Mouse (Mus musculus) ES-Bruce4 (cell line): ENCODE data around the gene Nucb1.

ENCODE experiments used
- CTCF ChIP-seq: IDR thresholded peaks from one replicate; pipeline ENCODE4 v1.8.1; 2011; ENCODE audit warnings: low read depth, low read length
- EP300 ChIP-seq: IDR thresholded peaks from 2 replicates; pipeline ENCODE4 v1.6.1; 2011; ENCODE audit warnings: low read depth, low read length; ENCODE audit not compliant: insufficient read depth
- POLR2A ChIP-seq: IDR thresholded peaks from one replicate; pipeline ENCODE4 v1.8.1; 2011; ENCODE audit warnings: low read length; ENCODE audit not compliant: insufficient read depth

DNA sequence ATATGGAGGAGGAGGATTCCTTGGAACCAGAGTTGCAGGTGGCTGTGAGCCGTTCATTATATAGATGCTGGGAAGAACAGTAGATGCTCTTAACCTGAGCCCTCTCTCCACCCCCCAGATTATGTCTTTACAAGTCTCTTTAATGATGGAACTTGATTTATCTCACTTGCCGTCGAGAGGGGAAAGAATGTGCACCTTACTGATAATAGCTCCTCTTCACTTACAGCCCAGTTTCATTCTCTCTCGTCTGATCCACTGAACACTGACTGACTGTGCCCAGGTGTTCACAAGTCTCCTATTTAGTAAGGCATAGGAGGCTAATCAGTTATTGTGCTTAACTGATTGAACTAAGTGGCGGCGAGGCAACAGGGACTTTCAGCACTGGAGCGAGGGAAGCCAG lies 20.6 kb downstream of the Nucb1 start:
- TF ChIP-seq EP300 (no peak), POLR2A (no peak), CTCF (no peak)
